Mouse (Mus musculus) testis, adult 2 months (tissue): ENCODE data around the gene Gsk3b.

Experiments
- CTCF ChIP-seq: fragments of 200-500 bp; IDR thresholded peaks from 2 replicates; pipeline ENCODE4 v1.5.1; 2012; ENCODE audit warnings: low read depth, mild to moderate bottlenecking, inconsistent platforms, low read length, moderate library complexity; ENCODE audit not compliant: control insufficient read depth, insufficient read depth, insufficient replicate concordance
- POLR2A ChIP-seq: fragments of 200-500 bp; IDR thresholded peaks from 2 replicates; pipeline ENCODE4 v1.6.1; 2012; ENCODE audit warnings: low read depth, mild to moderate bottlenecking, inconsistent platforms, low read length, moderate library complexity; ENCODE audit not compliant: control insufficient read depth

GRCm38 (mm10) chr16:38282559-38283160 lies 193.9 kb downstream of the Gsk3b start:
- TF ChIP-seq CTCF (no peak), POLR2A (no peak)
